Mouse (Mus musculus): ENCODE results near the gene Tceal7.

DNA sequence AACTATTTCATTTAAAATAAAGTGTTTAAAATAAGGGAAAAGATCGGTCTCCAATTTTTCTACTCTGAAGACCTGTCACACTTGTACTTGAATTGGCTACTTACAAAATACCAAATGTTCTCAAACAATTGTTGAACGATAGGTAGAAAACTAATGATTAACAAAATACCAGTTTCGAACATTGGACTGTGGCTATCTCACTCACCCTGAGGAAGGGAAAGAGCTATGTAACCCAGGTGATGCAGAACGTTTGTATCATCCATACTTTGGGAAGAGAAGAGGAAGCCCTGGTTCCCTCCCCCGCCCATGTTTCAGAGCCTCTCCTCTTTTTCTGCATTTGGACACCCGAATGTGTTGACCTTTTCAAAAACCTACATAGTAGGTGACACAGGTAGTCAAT is 10.2 kb upstream of the Tceal7 start:
- no peak for TF ChIP-seq CTCF (IDR thresholded peaks at IDR 0.05; ENCODE audit: borderline replicate concordance, insufficient read depth, low read depth, low read length)
- no peak for TF ChIP-seq POLR2A (IDR thresholded peaks at IDR 0.05; ENCODE audit: borderline replicate concordance, insufficient read depth, low read length)

Measured in cerebellum, adult 2 months (tissue).